Mouse (Mus musculus) cerebellum, adult (tissue): ENCODE data around the gene Hps4.
"Not testable (repeated sequence)": the region's sequence is repeated elsewhere in the genome, so short reads cannot be mapped to it uniquely, and the experiment has no call there.

Experiments used
- ATAC-seq: cut with Nextera tagmentation; 2 replicates; pipeline ENCODE4 v1.9.2; 2017; ENCODE audit warnings: mild to moderate bottlenecking, moderate library complexity, mixed read lengths; ENCODE audit not compliant: insufficient number of reproducible peaks, low FRiP score, low TSS enrichment

Hps4 gene

GRCm38 (mm10) chr5:112393741-112394414 is 51.0 kb downstream of the Hps4 start:
- no peak for ATAC-seq

- ATAC-seq = peak; percentile 38; the same call in 1 of the 2 replicates
Measured at GRCm38 (mm10) chr5:112394415-112394763, 51.5 kb downstream of the Hps4 start.

- ATAC-seq = peak; percentile 23; the same call in 1 of the 2 replicates
Measured at GRCm38 (mm10) chr5:112394779-112395443, 52.0 kb downstream of the Hps4 start, which contains the start of gene Asphd2. TSS of gene Asphd2 (minus strand) at chr5:112394866.

- no peak for ATAC-seq
Measured at GRCm38 (mm10) chr5:112396066-112396465, 53.2 kb downstream of the Hps4 start.

- ATAC-seq = no peak
Measured at GRCm38 (mm10) chr5:112399284-112399683, 56.4 kb downstream of the Hps4 start.

- no peak for ATAC-seq
Measured at GRCm38 (mm10) chr5:112402437-112402836, 59.6 kb downstream of the Hps4 start.

- ATAC-seq = no peak
Measured at GRCm38 (mm10) chr5:112406017-112406416, 63.1 kb downstream of the Hps4 start.

GRCm38 (mm10) chr5:112409274-112409673 is 66.4 kb downstream of the Hps4 start:
- no peak for ATAC-seq

- ATAC-seq = no peak
Measured at GRCm38 (mm10) chr5:112411072-112411471, 68.2 kb downstream of the Hps4 start.

GRCm38 (mm10) chr5:112411514-112412335 is 68.8 kb downstream of the Hps4 start:
- ATAC-seq = no peak

- ATAC-seq = not testable (repeated sequence)
Measured at GRCm38 (mm10) chr5:112412781-112413180, 69.9 kb downstream of the Hps4 start.

GRCm38 (mm10) chr5:112416673-112417072 is 73.8 kb downstream of the Hps4 start:
- no peak for ATAC-seq

- ATAC-seq = peak; percentile 36; the same call in 1 of the 2 replicates
Measured at GRCm38 (mm10) chr5:112418023-112418422, 75.1 kb downstream of the Hps4 start.

GRCm38 (mm10) chr5:112419535-112419934 is 76.7 kb downstream of the Hps4 start:
- ATAC-seq = no peak

GRCm38 (mm10) chr5:112426635-112427034 is 83.8 kb downstream of the Hps4 start:
- no peak for ATAC-seq

GRCm38 (mm10) chr5:112427283-112427682 is 84.4 kb downstream of the Hps4 start:
- no peak for ATAC-seq
